Mouse (Mus musculus): ENCODE results near the gene Irf6. TPM values are rescaled to one million over a fixed set of nuclear protein-coding genes. Genes with fewer than 3 reads are reported as not detected.

Gene Irf6
- polyA plus RNA-seq, 1 experiment from 2014 or later: 12.3 TPM

GRCm38 (mm10) chr1:193188257-193188656 lies 35.3 kb downstream of the Irf6 start:
- H3K4me2 ChIP-seq: no peak overlapping the region
- no peak for TF ChIP-seq CTCF (IDR thresholded peaks at IDR 0.05; ENCODE audit: low read depth)
- no peaks in the 10 kb centered on the region for H3K27me3 ChIP-seq (ENCODE audit: insufficient read depth, low read length)
- no peak overlapping the region for H3K4me3 ChIP-seq (ENCODE audit: low read depth, low read length)
- DNase-seq (peak; percentile 37), ATAC-seq (ENCODE audit: insufficient read depth) (no peak)
- WGBS: 52% methylated on average over 6 of the region's 6 CpGs
- H3K9ac ChIP-seq: no peak overlapping the region
- no peaks in the 10 kb centered on the region for H3K9me3 ChIP-seq (ENCODE audit: low read depth, low read length)
- H3K27ac ChIP-seq (ENCODE audit: low read depth): peak overlapping the region; percentile 87
- H3K4me1 ChIP-seq (ENCODE audit: insufficient read depth): peaks cover 13% of the 10 kb centered on the region
- H3K36me3 ChIP-seq (ENCODE audit: insufficient read depth): no peaks in the 10 kb centered on the region

- peak; percentile 78 for DNase-seq
- H3K9ac ChIP-seq: no peak overlapping the region
- no peak overlapping the region for H3K4me3 ChIP-seq (ENCODE audit: low read depth, low read length)
- peak overlapping the region; percentile 87 for H3K27ac ChIP-seq (ENCODE audit: low read depth)
- no peaks in the 10 kb centered on the region for H3K27me3 ChIP-seq (ENCODE audit: insufficient read depth, low read length)
- H3K9me3 ChIP-seq (ENCODE audit: low read depth, low read length): no peaks in the 10 kb centered on the region
- no peak for TF ChIP-seq CTCF (IDR thresholded peaks at IDR 0.05; ENCODE audit: low read depth)
- peak overlapping the region; percentile 24; the same call in 1 of the 2 replicates for H3K4me2 ChIP-seq
- peak; percentile 95 for ATAC-seq (ENCODE audit: insufficient read depth)
- peaks cover 13% of the 10 kb centered on the region for H3K4me1 ChIP-seq (ENCODE audit: insufficient read depth)
- WGBS: 10% methylated on average over 9 of the region's 9 CpGs
- no peaks in the 10 kb centered on the region for H3K36me3 ChIP-seq (ENCODE audit: insufficient read depth)
Measured at GRCm38 (mm10) chr1:193189151-193189621, 36.3 kb downstream of the Irf6 start.

GRCm38 (mm10) chr1:193189771-193190170 lies 36.9 kb downstream of the Irf6 start:
- H3K27me3 ChIP-seq (ENCODE audit: insufficient read depth, low read length): no peaks in the 10 kb centered on the region
- no peaks in the 10 kb centered on the region for H3K9me3 ChIP-seq (ENCODE audit: low read depth, low read length)
- DNase-seq: peak; percentile 30
- peaks cover 13% of the 10 kb centered on the region for H3K4me1 ChIP-seq (ENCODE audit: insufficient read depth)
- no peak for TF ChIP-seq CTCF (IDR thresholded peaks at IDR 0.05; ENCODE audit: low read depth)
- peak overlapping the region; percentile 87; the same call in 1 of the 2 replicates for H3K27ac ChIP-seq (ENCODE audit: low read depth)
- ATAC-seq (ENCODE audit: insufficient read depth): peak; percentile 16; the same call in 1 of the 2 replicates
- H3K4me3 ChIP-seq (ENCODE audit: low read depth, low read length): no peak overlapping the region
- WGBS: 35% methylated on average over 3 of the region's 3 CpGs
- H3K9ac ChIP-seq: no peak overlapping the region
- no peak overlapping the region for H3K4me2 ChIP-seq
- no peaks in the 10 kb centered on the region for H3K36me3 ChIP-seq (ENCODE audit: insufficient read depth)

- 76% methylated on average over 7 of the region's 7 CpGs for WGBS
- no peak for ATAC-seq (ENCODE audit: insufficient read depth)
Measured at GRCm38 (mm10) chr1:193191675-193192283, 38.9 kb downstream of the Irf6 start.

GRCm38 (mm10) chr1:193194416-193195140 lies 41.7 kb downstream of the Irf6 start:
- 79% methylated on average over 3 of the region's 3 CpGs for WGBS
- TF ChIP-seq CTCF (IDR thresholded peaks at IDR 0.05; ENCODE audit: low read depth): no peak
- Histone ChIP-seq H3K9me3 (ENCODE audit: low read depth, low read length) (no peaks in the 10 kb centered on the region), H3K36me3 (ENCODE audit: insufficient read depth) (no peaks in the 10 kb centered on the region), H3K27ac (ENCODE audit: low read depth) (no peak overlapping the region), H3K4me3 (ENCODE audit: low read depth, low read length) (no peak overlapping the region), H3K4me2 (no peak overlapping the region), H3K27me3 (ENCODE audit: insufficient read depth, low read length) (no peaks in the 10 kb centered on the region), H3K4me1 (ENCODE audit: insufficient read depth) (peaks cover 9% of the 10 kb centered on the region), H3K9ac (no peak overlapping the region)
- ATAC-seq (ENCODE audit: insufficient read depth): no peak
- no peak for DNase-seq

More at GRCm38 (mm10) chr1:193191675-193192283, 38.9 kb downstream of the Irf6 start:
- H3K9ac ChIP-seq: no peak overlapping the region
- H3K4me2 ChIP-seq: no peak overlapping the region
- TF ChIP-seq CTCF (IDR thresholded peaks at IDR 0.05; ENCODE audit: low read depth): no peak
- no peaks in the 10 kb centered on the region for H3K27me3 ChIP-seq (ENCODE audit: insufficient read depth, low read length)
- H3K9me3 ChIP-seq (ENCODE audit: low read depth, low read length): no peaks in the 10 kb centered on the region
- H3K27ac ChIP-seq (ENCODE audit: low read depth): peak overlapping the region; percentile 54; the same call in 1 of the 2 replicates
- H3K36me3 ChIP-seq (ENCODE audit: insufficient read depth): no peaks in the 10 kb centered on the region
- peaks cover 13% of the 10 kb centered on the region for H3K4me1 ChIP-seq (ENCODE audit: insufficient read depth)
- no peak overlapping the region for H3K4me3 ChIP-seq (ENCODE audit: low read depth, low read length)
- no peak for DNase-seq

GRCm38 (mm10) chr1:193195169-193195810 lies 42.4 kb downstream of the Irf6 start:
- DNase-seq (no peak), ATAC-seq (ENCODE audit: insufficient read depth) (no peak)
- Histone ChIP-seq H3K4me1 (ENCODE audit: insufficient read depth) (peaks cover 2% of the 10 kb centered on the region), H3K27ac (ENCODE audit: low read depth) (no peak overlapping the region), H3K27me3 (ENCODE audit: insufficient read depth, low read length) (no peaks in the 10 kb centered on the region), H3K4me2 (no peak overlapping the region), H3K9ac (no peak overlapping the region), H3K36me3 (ENCODE audit: insufficient read depth) (no peaks in the 10 kb centered on the region), H3K4me3 (ENCODE audit: low read depth, low read length) (no peak overlapping the region), H3K9me3 (ENCODE audit: low read depth, low read length) (no peaks in the 10 kb centered on the region)
- WGBS: 59% methylated on average over 3 of the region's 3 CpGs
- no peak for TF ChIP-seq CTCF (IDR thresholded peaks at IDR 0.05; ENCODE audit: low read depth)
